In genomic region chr16:30513050-30514024, GRCm38 (mm10) we compare ENCODE assay signal across 9 mouse cellular contexts. TPM values are rescaled to one million over a fixed set of nuclear protein-coding genes. Genes with fewer than 3 reads are reported as not detected.
A peak's percentile ranks its signal among the peaks of the same experiment; 100 is the strongest.
DNase-seq lines count a peak whose midpoint lies in the region; ATAC-seq and TF ChIP-seq lines count a peak whose summit lies in the region.
"Had no signal": no experiment of that assay in that cellular context is flagged by ENCODE, and none has a peak within 500 bp of the region (broad histone marks: within the 10 kb centered on the region; RNA-seq: fewer than 3 reads in every experiment).

No protein-coding gene starts in this region.

- peak; percentile 48 for ATAC-seq in hindbrain, postnatal 0 days
- no peak for ATAC-seq in hindbrain, embryonic 16.5 days
- ATAC-seq in stomach, embryonic 15.5 days (ENCODE audit: insufficient read depth, low FRiP score, low read depth), result peak; percentile 41
- ATAC-seq in inflammation-experienced regulatory T-cells, adult 6 months, result no peak

- 0 out of 2 replicates have a peak, but pooled peaks cover 6% of the 10 kb centered on the region for H3K36me3 ChIP-seq in hindbrain, postnatal 0 days (ENCODE audit: insufficient read depth, low read length)
- peaks cover 18% of the 10 kb centered on the region for H3K36me3 ChIP-seq in hindbrain, embryonic 16.5 days (ENCODE audit: control insufficient read depth, insufficient read depth, low read length)
- no peaks in the 10 kb centered on the region for H3K36me3 ChIP-seq in stomach, embryonic 15.5 days

- no peak overlapping the region for H3K4me2 ChIP-seq in hindbrain, postnatal 0 days (ENCODE audit: low read depth, low read length)
- no peak overlapping the region for H3K4me2 ChIP-seq in hindbrain, embryonic 16.5 days (ENCODE audit: low read length)
- no peak overlapping the region for H3K4me2 ChIP-seq in stomach, embryonic 15.5 days

- H3K4me3 ChIP-seq in hindbrain, postnatal 0 days (ENCODE audit: low read length), result no peak overlapping the region
- H3K4me3 ChIP-seq in hindbrain, embryonic 16.5 days (ENCODE audit: low read length), result no peak overlapping the region
- H3K4me3 ChIP-seq in stomach, embryonic 15.5 days (replicated peaks), result no peak overlapping the region

- TF ChIP-seq CTCF in hindbrain, postnatal 0 days (IDR thresholded peaks at IDR 0.05; ENCODE audit: low read depth), result no peak

- no peaks in the 10 kb centered on the region for H3K27me3 ChIP-seq in hindbrain, postnatal 0 days (ENCODE audit: insufficient read depth, low read length)
- no peaks in the 10 kb centered on the region for H3K27me3 ChIP-seq in hindbrain, embryonic 16.5 days (replicated peaks; ENCODE audit: control insufficient read depth, insufficient read depth, low read length)
- no peaks in the 10 kb centered on the region for H3K27me3 ChIP-seq in stomach, embryonic 15.5 days (replicated peaks)

- peaks cover 15% of the 10 kb centered on the region for H3K4me1 ChIP-seq in hindbrain, postnatal 0 days (ENCODE audit: insufficient read depth, low read length)
- peaks cover 19% of the 10 kb centered on the region for H3K4me1 ChIP-seq in hindbrain, embryonic 16.5 days (ENCODE audit: control insufficient read depth, insufficient read depth, low read depth, low read length)
- H3K4me1 ChIP-seq in stomach, embryonic 15.5 days, result peaks cover 31% of the 10 kb centered on the region

- H3K9me3 ChIP-seq in hindbrain, postnatal 0 days (ENCODE audit: low read length), result no peaks in the 10 kb centered on the region
- no peaks in the 10 kb centered on the region for H3K9me3 ChIP-seq in hindbrain, embryonic 16.5 days (ENCODE audit: control insufficient read depth, low read length)
- no peaks in the 10 kb centered on the region for H3K9me3 ChIP-seq in stomach, embryonic 15.5 days

- 0 out of 2 replicates have a peak overlapping the region, but pooled peaks have one; percentile 13 for H3K9ac ChIP-seq in hindbrain, postnatal 0 days (replicated peaks; ENCODE audit: low read length)
- H3K9ac ChIP-seq in hindbrain, embryonic 16.5 days (ENCODE audit: low read depth, low read length), result no peak overlapping the region
- H3K9ac ChIP-seq in stomach, embryonic 15.5 days, result no peak overlapping the region

- no peak overlapping the region for H3K27ac ChIP-seq in hindbrain, postnatal 0 days
- H3K27ac ChIP-seq in hindbrain, embryonic 16.5 days (ENCODE audit: low read depth, low read length), result no peak overlapping the region; the same call in 1 of the 2 replicates
- peak overlapping the region; percentile 54 for H3K27ac ChIP-seq in stomach, embryonic 15.5 days

- DNase-seq in hindbrain, postnatal 0 days (ENCODE audit: low spot score), result peak; percentile 62
- peak; percentile 94 for DNase-seq in 416B (ENCODE audit: low read depth)
- peak; percentile 88 for DNase-seq in adrenal gland, adult 2 months
- peak; percentile 83 for DNase-seq in heart, postnatal 4 days
- no peak for DNase-seq in spleen, postnatal 10 days (ENCODE audit: low spot score in 2 of 2)

- WGBS in hindbrain, postnatal 0 days, result 61% methylated on average over 20 of the region's 20 CpGs
- 60% methylated on average over 20 of the region's 20 CpGs for WGBS in hindbrain, embryonic 16.5 days
- 66% methylated on average over 20 of the region's 20 CpGs for WGBS in stomach, embryonic 15.5 days

RNA-seq across cellular contexts. Expression of gene Tmem44, which starts 37.3 kb away (rescaled TPM):
- total RNA-seq in hindbrain, postnatal 0 days (2014; rRNA removed), result 83.9 and 92.9 TPM in 2 replicates
- polyA plus RNA-seq in hindbrain, postnatal 0 days (2015; fragmentation: Nextera tagmentation; extraction: Ambion mirVana), result 41.8 and 44.6 TPM in 2 replicates
- 67.5 and 72.3 TPM in 2 replicates for polyA plus RNA-seq in hindbrain, embryonic 16.5 days (2015; fragmentation: Nextera tagmentation; extraction: Ambion mirVana)
- 1 to 10 TPM; 2.7 to 5.7 TPM for total RNA-seq in adrenal gland, adult 2 months (2021)
- 8.5 and 11.4 TPM in 2 replicates for polyA plus RNA-seq in adrenal gland, adult 2 months (2012; rRNA removed)
- total RNA-seq in heart, postnatal 4 days (2021), result 10 to 100 TPM; 19.4 to 19.7 TPM
- 11.7 and 13.6 TPM in 2 replicates for polyA plus RNA-seq in stomach, embryonic 15.5 days (2015; fragmentation: Nextera tagmentation; extraction: Ambion mirVana)
- under 1 TPM; 0.17 to 0.81 (median 0.70) TPM for polyA plus RNA-seq in inflammation-experienced regulatory T-cells, adult 6 months (2017; shearing (Covaris generic))
- total RNA-seq: neutrophil, adult 5-6 weeks had no signal

Comparison
In these comparisons a context has a peak if more than half of its experiments do, and no peak if none do; other contexts are left out.
1. ATAC-seq: peak in hindbrain, postnatal 0 days (single experiment) and stomach, embryonic 15.5 days (single experiment); none in hindbrain, embryonic 16.5 days (single experiment) and inflammation-experienced regulatory T-cells, adult 6 months (single experiment).
2. DNase-seq: peak in hindbrain, postnatal 0 days (single experiment), 416B (single experiment), adrenal gland, adult 2 months (single experiment) and heart, postnatal 4 days (single experiment); none in spleen, postnatal 10 days (0 of 2).